Mouse (Mus musculus) right cerebral cortex, postnatal 25 days (tissue): ENCODE results near the gene Zfp810.
"Not testable (repeated sequence)": the region's sequence is repeated elsewhere in the genome, so short reads cannot be mapped to it uniquely, and the experiment has no call there.

Experiments used
- DNase-seq: peaks from one replicate; pipeline ENCODE4 v3.0.0; 2022

Zfp810 gene

GRCm38 (mm10) chr9:22307156-22307919 is at the start of gene Zfp810:
TSS of gene Zfp810 (minus strand) at chr9:22307648.
- DNase-seq, result peak; percentile 93

- DNase-seq, result no peak
These were observed 48.5 kb upstream of the Zfp810 start for GRCm38 (mm10) chr9:22355919-22356318.

- DNase-seq, result no peak
These were observed 46.5 kb upstream of the Zfp810 start for GRCm38 (mm10) chr9:22353901-22354300.

GRCm38 (mm10) chr9:22353465-22353864 is 46.0 kb upstream of the Zfp810 start:
- DNase-seq, result no peak

- DNase-seq, result no peak
These were observed 32.9 kb upstream of the Zfp810 start for GRCm38 (mm10) chr9:22340331-22340730.

- DNase-seq, result no peak
These were observed 29.8 kb upstream of the Zfp810 start for GRCm38 (mm10) chr9:22337217-22337616.

- peak; percentile 74 for DNase-seq
These were observed 20.3 kb upstream of the Zfp810 start for GRCm38 (mm10) chr9:22327475-22328387.

GRCm38 (mm10) chr9:22327099-22327474 is 19.6 kb upstream of the Zfp810 start:
- DNase-seq, result no peak

GRCm38 (mm10) chr9:22324579-22324978 is 17.1 kb upstream of the Zfp810 start:
- DNase-seq, result no peak

- DNase-seq, result no peak
These were observed 15.1 kb upstream of the Zfp810 start for GRCm38 (mm10) chr9:22322381-22323211.

GRCm38 (mm10) chr9:22319109-22319508 is 11.7 kb upstream of the Zfp810 start:
- no peak for DNase-seq

- DNase-seq, result not testable (repeated sequence)
These were observed 8.6 kb upstream of the Zfp810 start for GRCm38 (mm10) chr9:22316047-22316446.

- no peak for DNase-seq
These were observed 6.6 kb upstream of the Zfp810 start for GRCm38 (mm10) chr9:22314066-22314465.

- DNase-seq, result no peak
These were observed 5.8 kb upstream of the Zfp810 start for GRCm38 (mm10) chr9:22313218-22313617.

- no peak for DNase-seq
These were observed 2.2 kb upstream of the Zfp810 start for GRCm38 (mm10) chr9:22309651-22310050.

GRCm38 (mm10) chr9:22307920-22308262 is 443 bp upstream of the Zfp810 start:
- DNase-seq, result not testable (repeated sequence)

GRCm38 (mm10) chr9:22306726-22307125 is 722 bp downstream of the Zfp810 start:
- no peak for DNase-seq

GRCm38 (mm10) chr9:22302199-22302598 is 5.2 kb downstream of the Zfp810 start:
- no peak for DNase-seq

GRCm38 (mm10) chr9:22278733-22279132 is 28.7 kb downstream of the Zfp810 start:
- DNase-seq, result no peak

GRCm38 (mm10) chr9:22268886-22269285 is 38.6 kb downstream of the Zfp810 start:
- no peak for DNase-seq

GRCm38 (mm10) chr9:22262611-22263010 is 44.8 kb downstream of the Zfp810 start:
- no peak for DNase-seq

GRCm38 (mm10) chr9:22261594-22261993 is 45.9 kb downstream of the Zfp810 start:
- DNase-seq, result no peak

- DNase-seq, result no peak
These were observed 47.4 kb downstream of the Zfp810 start for GRCm38 (mm10) chr9:22260092-22260422.
